Mouse (Mus musculus) layer of hippocampus, adult 2 months (tissue): ENCODE measurements around the gene Slain1. TPM values are rescaled to one million over a fixed set of nuclear protein-coding genes. Genes with fewer than 3 reads are reported as not detected.
A peak's percentile ranks its signal among the peaks of the same experiment; 100 is the strongest.

Experiments
- DNase-seq, 2 experiments: peaks; one replicate each; pipeline ENCODE4 v3.0.0; 2022; ENCODE audit warnings: low spot score in 2 of 2
- H3K27ac ChIP-seq: fragments of 200-600 bp; 2 replicates; pipeline ENCODE4 v1.8.1; 2022
- H3K4me3 ChIP-seq: fragments of 200-600 bp; 2 replicates; pipeline ENCODE4 v1.8.1; 2022; ENCODE audit warnings: mild to moderate bottlenecking
- CTCF ChIP-seq: fragments of 200-600 bp; conservative IDR thresholded peaks from 2 replicates; pipeline ENCODE4 v1.8.1; 2022; ENCODE audit warnings: antibody characterized with exemption, mild to moderate bottlenecking, moderate library complexity
- total RNA-seq, 2 experiments: library from RNA; stranded (reverse); gene quantifications; 2 replicates each; pipeline ENCODE4 v1.2.3; 2021

Slain1 gene
- total RNA-seq, 2 experiments from 2014 or later, result 49.9 to 53.7 TPM

GRCm38 (mm10) chr14:103682633-103683390 is 32.8 kb downstream of the Slain1 start:
- no peak for TF ChIP-seq CTCF
- DNase-seq, result peak in 1 of 2 experiments; percentile 58
- Histone ChIP-seq H3K27ac (peak overlapping the region; percentile 90), H3K4me3 (no peak overlapping the region)

DNA sequence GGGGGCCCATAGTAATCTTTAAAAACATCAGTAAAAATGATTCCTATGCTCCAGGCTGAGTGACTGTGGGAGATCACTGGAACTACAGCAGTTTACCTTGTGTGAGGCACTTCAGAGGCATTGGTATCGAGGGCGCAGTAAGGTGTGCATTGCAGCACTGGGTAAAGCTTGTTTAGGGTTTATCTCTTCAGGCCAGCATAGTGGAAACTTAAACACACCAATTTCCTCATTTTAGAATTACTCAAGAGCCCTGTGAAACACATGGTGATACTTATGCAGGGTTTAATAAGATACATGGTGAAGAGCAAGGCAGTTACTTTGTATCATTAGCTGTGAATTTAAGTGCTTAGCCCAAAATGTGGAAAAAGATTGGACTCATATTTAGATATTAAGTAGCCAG is 37.0 kb downstream of the Slain1 start:
- Histone ChIP-seq H3K4me3 (no peak overlapping the region), H3K27ac (peak overlapping the region; percentile 83; the same call in 1 of the 2 replicates)
- TF ChIP-seq CTCF, result no peak
- DNase-seq, result no peak

GRCm38 (mm10) chr14:103694295-103694694 is 44.3 kb downstream of the Slain1 start:
- DNase-seq, result peak; percentile 49 to 81
- TF ChIP-seq CTCF, result peak; percentile 96
- H3K4me3 ChIP-seq, result no peak overlapping the region
- peak overlapping the region; percentile 67; the same call in 1 of the 2 replicates for H3K27ac ChIP-seq

DNA sequence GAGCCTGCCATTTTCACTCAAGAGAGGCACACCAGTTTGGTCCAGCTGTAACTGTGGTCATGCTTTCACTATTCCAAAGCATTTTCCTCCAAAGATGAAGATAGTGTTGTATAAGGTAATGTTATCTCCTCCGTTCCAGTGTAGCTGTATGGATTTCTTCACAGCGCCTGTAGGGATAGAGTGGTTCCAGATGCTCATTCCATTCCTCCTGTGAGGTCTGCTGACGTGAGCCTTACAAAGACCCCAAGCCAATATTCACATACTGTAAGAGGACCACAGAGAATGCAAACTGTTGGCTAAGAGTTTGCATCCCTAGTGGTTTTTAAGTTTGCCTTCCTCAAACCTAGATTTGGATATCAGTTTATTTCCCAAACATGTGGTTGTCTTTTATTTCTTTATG is 45.6 kb downstream of the Slain1 start:
- DNase-seq, result no peak
- TF ChIP-seq CTCF, result no peak
- H3K4me3 ChIP-seq, result no peak overlapping the region

DNA sequence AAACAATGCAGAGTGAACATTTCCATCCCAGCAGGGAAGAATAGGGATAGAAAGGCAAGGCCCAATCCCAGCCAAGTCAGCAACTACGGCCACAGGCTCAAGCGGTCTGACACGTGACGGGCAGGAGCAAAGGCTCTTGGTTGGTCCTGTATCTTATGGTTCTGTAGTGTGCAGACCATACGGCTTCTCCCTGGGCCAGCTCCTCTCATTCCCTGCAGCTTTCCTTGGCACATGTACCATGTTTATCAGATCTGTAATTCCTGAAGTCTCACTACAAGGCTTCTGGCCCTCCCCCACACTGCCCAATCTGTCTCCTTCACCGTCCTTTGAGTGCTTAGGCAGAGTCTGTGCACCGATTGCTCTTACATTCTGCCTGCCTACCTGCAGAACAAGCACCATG is 47.1 kb downstream of the Slain1 start:
- DNase-seq, result no peak
- no peak for TF ChIP-seq CTCF
- H3K4me3 ChIP-seq, result no peak overlapping the region
- H3K27ac ChIP-seq, result no peak overlapping the region

More for the DNA sequence above, 45.6 kb downstream of the Slain1 start:
- H3K27ac ChIP-seq, result no peak overlapping the region

- TF ChIP-seq CTCF, result no peak
Observed at GRCm38 (mm10) chr14:103699308-103699707, 49.3 kb downstream of the Slain1 start.

DNA sequence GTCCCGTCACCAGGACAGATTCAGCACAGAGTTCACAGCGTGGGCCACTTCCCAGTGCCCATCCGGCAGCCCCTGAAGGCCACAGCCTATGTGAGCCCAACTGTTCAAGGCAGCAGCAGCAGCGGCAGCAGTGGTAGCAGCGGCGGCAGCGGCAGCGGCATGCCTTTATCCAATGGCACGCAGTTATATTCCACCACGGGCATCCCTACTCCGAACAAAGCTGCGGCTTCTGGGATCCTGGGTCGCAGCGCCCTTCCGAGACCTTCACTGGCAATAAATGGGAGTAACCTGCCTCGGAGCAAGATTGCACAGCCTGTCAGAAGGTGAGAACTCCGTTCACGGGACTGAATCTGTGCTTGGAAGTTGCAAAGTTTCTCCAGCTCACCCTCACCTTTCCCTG is 52.5 kb downstream of the Slain1 start:
- Histone ChIP-seq H3K4me3 (no peak overlapping the region), H3K27ac (no peak overlapping the region)
- TF ChIP-seq CTCF, result no peak
- DNase-seq, result no peak

More at GRCm38 (mm10) chr14:103699308-103699707, 49.3 kb downstream of the Slain1 start:
- DNase-seq, result no peak
- no peak overlapping the region for H3K27ac ChIP-seq
- no peak overlapping the region for H3K4me3 ChIP-seq

DNA sequence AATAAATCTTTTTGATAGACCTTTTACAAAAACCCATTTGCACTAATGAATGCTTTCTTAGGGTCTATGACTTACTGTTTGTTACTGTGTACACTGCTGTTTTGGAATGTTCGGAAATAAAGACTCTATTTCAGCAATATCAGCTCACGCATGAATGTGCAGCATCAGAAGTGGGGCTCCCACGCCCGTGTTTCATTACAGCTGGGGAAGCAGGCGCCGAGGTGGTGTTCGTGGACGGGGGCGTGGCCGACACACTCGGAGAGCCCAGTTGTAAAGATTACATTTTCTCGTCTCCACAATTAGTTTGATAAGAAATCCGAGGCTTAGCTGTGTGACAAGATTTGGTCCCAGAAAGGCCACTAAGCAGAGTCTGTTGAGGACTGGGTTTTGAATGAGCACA is 54.7 kb downstream of the Slain1 start:
- no peak for TF ChIP-seq CTCF
- H3K27ac ChIP-seq, result no peak overlapping the region
- no peak overlapping the region for H3K4me3 ChIP-seq
- no peak for DNase-seq

DNA sequence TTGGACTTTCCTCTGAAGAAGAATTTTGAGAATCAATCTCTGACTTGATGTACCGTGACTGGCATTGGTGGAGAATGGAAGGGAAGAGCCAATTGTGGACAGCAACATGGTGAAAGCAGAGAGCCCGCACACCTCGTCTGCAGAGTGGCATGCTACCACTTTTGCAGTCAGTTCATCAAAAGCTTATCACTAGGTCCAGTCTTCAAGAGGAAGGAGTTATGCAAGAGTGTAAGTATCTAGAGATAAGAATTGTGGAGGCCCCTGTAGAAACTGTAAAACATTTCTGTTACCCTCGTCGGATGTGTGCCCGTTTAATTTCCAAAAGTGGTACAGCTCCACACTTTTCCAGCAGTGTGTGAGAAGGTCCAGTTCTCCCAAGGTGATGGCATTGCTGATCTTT is 56.3 kb downstream of the Slain1 start:
- no peak for TF ChIP-seq CTCF
- DNase-seq, result no peak

GRCm38 (mm10) chr14:103708601-103709000 is 58.6 kb downstream of the Slain1 start:
- DNase-seq, result no peak
- Histone ChIP-seq H3K4me3 (no peak overlapping the region), H3K27ac (no peak overlapping the region)
- TF ChIP-seq CTCF, result no peak

More for the DNA sequence above, 56.3 kb downstream of the Slain1 start:
- no peak overlapping the region for H3K27ac ChIP-seq
- H3K4me3 ChIP-seq, result no peak overlapping the region

GRCm38 (mm10) chr14:103709261-103709660 is 59.2 kb downstream of the Slain1 start:
- no peak overlapping the region for H3K4me3 ChIP-seq

GRCm38 (mm10) chr14:103712986-103713385 is 63.0 kb downstream of the Slain1 start:
- no peak for DNase-seq

More at GRCm38 (mm10) chr14:103709261-103709660, 59.2 kb downstream of the Slain1 start:
- peak; percentile 24 for TF ChIP-seq CTCF
- no peak for DNase-seq
- H3K27ac ChIP-seq, result no peak overlapping the region

DNA sequence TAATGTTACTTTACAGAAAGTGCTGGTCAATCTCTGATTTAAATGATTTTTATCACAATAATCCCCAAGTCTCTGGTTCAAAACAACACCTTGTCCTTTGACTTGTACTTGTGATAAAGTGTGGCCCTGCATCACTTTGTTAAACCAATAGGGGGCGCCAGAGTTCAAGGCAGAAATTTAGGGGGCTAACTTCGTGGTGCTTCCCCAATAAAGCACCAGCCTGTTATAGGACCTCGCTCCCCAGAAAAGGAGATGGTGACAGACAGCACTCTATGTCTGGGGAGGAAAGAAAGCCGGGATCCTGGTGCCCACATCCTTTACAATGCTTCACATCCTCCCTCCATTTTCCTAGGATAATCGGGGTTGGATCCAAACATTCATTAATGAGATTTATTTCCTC is 67.5 kb downstream of the Slain1 start:
- H3K27ac ChIP-seq, result no peak overlapping the region
- TF ChIP-seq CTCF, result peak; percentile 91
- H3K4me3 ChIP-seq, result no peak overlapping the region
- no peak for DNase-seq

More at GRCm38 (mm10) chr14:103712986-103713385, 63.0 kb downstream of the Slain1 start:
- no peak for TF ChIP-seq CTCF
- no peak overlapping the region for H3K4me3 ChIP-seq
- no peak overlapping the region for H3K27ac ChIP-seq

DNA sequence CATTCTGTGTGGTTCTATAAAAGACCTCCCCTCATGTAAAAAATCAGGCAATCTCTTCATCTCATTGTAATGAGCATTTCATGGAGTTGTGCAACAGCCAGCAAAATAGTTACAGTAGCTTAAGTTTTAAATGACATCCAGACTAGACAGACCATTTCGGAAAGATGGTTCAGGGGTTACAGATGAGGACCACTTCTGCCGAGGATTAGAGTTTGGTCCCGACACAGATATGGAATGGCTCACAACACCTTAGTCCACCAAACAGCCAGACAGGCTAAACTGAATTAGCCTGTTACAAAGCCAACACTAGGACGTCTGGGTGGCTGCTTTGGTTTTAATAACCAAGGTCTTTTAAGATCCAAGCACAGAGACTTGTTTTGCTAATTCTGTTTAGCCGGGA is 68.0 kb downstream of the Slain1 start:
- H3K4me3 ChIP-seq, result no peak overlapping the region
- H3K27ac ChIP-seq, result no peak overlapping the region
- no peak for TF ChIP-seq CTCF
- no peak for DNase-seq
